Mouse (Mus musculus): ENCODE measurements at regions not wholly inside any gene's neighbourhood (a gene's known extent, or its start where the extent isn't known, plus 50 kb on each side); places are given as distances from the start of the nearest gene placed in this dataset.

GRCm38 (mm10) chr16:62322809-62323208, 463.8 kb downstream of the Nsun3 start:
- TF ChIP-seq MYC (IDR thresholded peaks at IDR 0.05; ENCODE audit: low read depth, low read length), result no peak
- no peak for TF ChIP-seq POLR2A (IDR thresholded peaks at IDR 0.05; ENCODE audit: control insufficient read depth in 1 of 2, insufficient read depth in 1 of 2, low read depth in 1 of 2, low read length in 2 of 2, poor library complexity in 1 of 2)
- no peak for TF ChIP-seq CTCF (IDR thresholded peaks at IDR 0.05 in 2 of 3, conservative IDR thresholded peaks at IDR 0.05 in 1 of 3; ENCODE audit: control insufficient read depth in 1 of 3, insufficient read depth in 1 of 3, low read depth in 2 of 3, low read length in 3 of 3, poor library complexity in 1 of 3, severe bottlenecking in 1 of 3)
- no peak for TF ChIP-seq MAX (IDR thresholded peaks at IDR 0.05; ENCODE audit: low read length)
- TF ChIP-seq ZC3H11A (IDR thresholded peaks at IDR 0.05; ENCODE audit: low read depth, low read length), result no peak
- no peak for TF ChIP-seq NRF1 (IDR thresholded peaks at IDR 0.05; ENCODE audit: insufficient read depth, low read depth, low read length, poor library complexity, severe bottlenecking)
- TF ChIP-seq POLR2AphosphoS2 (IDR thresholded peaks at IDR 0.05; ENCODE audit: low read length), result no peak
- TF ChIP-seq UBTF (IDR thresholded peaks at IDR 0.05; ENCODE audit: borderline replicate concordance, insufficient read depth, low read depth, low read length), result no peak
- TF ChIP-seq MEF2A (IDR thresholded peaks at IDR 0.05; ENCODE audit: extremely low read depth, insufficient replicate concordance, low read depth, low read length, poor library complexity, severe bottlenecking), result no peak
- TF ChIP-seq MXI1 (IDR thresholded peaks at IDR 0.05; ENCODE audit: low read depth, low read length), result no peak
